Mouse (Mus musculus): ENCODE results near the gene Slc6a11.
A peak's percentile ranks its signal among the peaks of the same experiment; 100 is the strongest.

Slc6a11 gene

DNA sequence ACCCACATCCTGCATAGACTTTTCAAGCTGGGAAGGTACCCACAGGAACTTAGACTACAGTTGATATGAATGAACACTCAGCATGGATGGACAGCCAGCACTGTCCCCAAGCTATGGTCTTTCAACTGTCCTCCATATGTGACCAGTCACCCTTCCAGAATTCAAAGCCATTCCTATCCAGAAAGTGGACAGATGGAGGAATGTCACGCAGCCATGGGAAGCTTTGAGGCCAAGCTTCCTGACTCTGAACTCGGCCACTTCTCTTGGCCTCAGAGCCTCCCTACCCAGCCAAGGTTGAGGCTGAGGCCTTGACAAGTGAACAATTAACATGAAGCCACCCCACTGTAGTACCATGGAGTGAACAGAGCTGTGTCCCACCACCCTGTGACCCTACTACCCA is 138.5 kb downstream of the Slc6a11 start:
- DNase-seq, result no peak

DNA sequence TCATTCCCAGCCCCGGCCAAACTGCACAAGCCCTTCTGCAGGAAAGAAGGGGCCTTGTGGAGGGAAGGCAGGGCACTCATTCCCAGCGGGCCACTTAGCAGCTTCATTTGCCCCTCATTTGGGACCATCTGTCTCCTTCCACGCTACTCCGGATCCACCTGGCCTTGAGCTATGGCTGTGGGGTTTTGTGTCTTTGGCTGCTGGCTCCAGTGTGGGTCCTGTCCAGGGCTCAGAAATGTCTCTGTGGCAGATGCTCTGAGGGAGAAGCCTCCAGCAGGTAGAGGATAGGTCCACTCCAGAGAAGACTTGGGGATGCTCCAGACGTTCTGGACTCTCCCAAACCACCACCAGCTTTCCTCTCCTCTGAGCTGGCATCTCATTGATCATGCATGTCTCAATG is 139.8 kb downstream of the Slc6a11 start:
- DNase-seq, result no peak

GRCm38 (mm10) chr6:114272279-114272678 is 141.2 kb downstream of the Slc6a11 start:
- peak; percentile 11 to 22 for DNase-seq

DNA sequence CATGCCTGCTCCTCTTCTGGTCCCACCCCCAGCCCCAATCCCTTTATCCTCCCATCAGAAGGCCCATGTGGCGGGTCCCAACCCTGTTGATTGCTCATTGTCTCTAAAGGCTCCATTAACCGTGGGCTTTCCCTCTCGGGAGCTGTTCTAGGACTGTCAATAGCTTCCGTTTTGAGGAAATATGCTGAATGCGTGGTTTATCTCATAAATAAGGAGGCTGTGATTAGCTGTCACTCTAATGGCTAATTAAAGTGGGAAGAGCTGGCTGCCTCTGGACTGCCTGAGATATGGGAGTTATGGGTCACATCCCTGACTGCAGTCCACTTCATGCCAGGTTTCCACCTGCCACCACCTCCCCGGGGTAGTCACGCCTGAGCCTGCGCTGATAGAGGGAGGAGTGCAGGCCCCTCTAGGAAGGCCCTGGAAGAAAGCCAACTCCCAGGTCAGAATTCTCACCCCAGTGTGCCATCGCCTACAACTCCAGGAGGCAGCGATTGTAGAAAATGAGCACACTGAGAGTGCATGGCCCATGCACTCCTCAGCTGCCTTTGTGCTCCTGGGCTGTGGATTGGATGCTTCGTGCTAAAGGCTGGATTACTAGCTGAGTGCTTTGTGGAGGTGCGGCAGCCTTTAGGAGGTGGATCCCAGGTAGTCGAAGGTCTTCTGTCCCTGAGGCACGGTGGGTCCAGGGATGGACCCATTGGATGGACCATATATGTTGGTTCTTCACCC is 143.1 kb downstream of the Slc6a11 start:
- DNase-seq, result no peak

DNA sequence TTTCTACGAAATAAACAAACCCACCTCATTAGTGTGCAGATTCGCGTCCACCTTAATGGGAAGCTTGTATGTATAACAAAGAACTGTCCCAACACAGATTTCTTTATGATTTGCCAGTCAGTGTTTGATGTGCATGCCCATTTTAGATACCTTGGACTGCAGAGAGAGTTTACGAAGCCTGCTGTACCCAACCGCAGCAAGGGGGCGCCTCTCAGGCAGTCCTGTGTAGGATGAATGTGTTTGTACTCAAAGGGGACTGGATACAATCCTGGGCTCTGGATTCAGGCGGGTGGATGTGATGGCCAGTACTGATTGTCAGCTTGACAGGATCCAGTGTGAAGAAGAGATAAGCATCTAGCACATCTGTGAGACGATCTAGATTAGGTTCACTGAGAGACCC is 144.8 kb downstream of the Slc6a11 start:
- no peak for DNase-seq

DNA sequence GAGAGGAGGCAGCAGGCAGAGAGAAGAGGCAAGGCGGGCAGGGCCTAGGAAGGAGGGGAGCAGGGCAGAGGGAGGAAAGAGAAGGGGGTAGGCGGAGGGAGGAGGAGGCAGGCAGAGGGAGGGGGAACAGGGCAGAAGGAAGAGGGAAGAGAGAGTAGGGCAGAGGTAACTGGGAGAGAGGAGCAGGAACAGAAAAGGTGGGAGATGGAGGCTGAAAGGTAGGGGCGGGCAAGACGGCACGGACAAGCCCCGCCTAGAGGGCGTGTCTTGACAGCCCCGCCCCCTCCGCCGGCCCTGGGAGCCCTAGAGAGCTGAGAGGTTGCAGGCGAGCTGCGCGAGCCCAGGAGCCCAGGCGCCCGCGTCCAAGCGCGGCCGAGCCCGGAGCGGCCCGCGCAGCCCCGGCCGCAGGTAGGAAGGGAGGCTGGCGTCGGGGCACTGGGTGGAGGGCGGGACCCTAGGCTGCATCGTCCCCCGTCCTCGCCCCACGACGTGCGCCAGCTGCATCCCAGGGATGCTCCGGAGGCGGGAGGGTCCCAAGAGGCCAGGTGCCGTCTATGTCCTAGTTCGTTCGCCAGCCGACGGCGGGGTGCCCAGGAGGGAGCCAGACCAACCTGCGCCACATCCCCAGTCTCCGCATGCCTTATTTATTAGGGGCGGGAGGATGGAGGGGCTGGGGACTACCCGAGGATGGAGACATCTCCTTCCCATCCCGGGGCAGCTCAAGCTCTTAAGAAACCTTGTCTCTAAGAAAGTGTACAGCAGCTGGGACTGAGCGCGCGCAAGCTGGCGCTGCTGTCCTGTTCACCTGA is 151.6 kb downstream of the Slc6a11 start, which contains the start of gene Slc6a1:
TSS of gene Slc6a1 (plus strand) at position 167 of the 809 bp plus-strand sequence.
- DNase-seq, result peak; percentile 82 to 88

DNA sequence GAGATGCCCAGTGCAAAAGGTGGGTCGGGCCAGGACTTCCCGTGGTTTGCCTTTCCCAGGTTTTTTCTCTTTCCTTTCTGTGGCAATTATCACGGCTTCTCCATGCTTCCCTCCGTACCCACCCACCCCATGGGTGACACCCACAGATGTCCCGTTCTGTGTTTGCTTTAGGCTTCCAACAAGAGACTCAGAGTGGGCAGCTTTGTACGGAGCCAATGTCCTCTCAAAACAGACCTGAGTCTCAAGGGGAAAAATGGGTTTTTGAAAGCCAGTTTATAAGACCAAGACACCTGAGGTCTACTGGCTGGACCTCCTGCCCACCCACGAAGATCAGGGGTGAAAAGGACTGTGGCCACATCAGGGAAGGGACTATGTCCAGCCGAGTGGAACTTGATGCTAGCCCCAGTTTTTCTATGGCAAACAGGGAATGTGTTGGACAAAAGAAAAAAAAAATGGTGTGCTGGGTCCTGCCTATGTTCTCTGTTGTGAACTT is 152.3 kb downstream of the Slc6a11 start:
- DNase-seq, result no peak

- DNase-seq, result no peak
These were observed 153.1 kb downstream of the Slc6a11 start for GRCm38 (mm10) chr6:114283927-114284703.

DNA sequence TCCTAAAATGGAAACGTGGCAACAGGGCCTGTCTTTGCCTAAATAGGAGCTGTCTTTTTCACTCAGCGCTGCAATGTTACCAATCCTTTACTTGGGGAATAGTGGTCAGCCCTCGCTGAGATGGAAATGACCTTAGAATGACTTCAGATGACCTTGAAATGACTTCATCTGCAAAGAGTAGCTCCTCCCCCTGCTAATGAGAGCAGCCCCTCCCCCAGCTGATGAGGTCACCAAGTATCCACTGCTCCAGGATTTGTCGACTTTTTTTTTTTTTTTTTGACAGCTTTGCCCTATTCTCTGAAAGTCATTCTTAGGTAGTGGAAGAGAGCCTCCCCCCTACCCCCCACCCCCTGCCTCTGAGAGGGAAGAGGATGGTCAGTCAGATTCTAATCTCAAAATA is 154.4 kb downstream of the Slc6a11 start:
- no peak for DNase-seq

- DNase-seq, result no peak
These were observed 158.1 kb downstream of the Slc6a11 start for GRCm38 (mm10) chr6:114289106-114289505.

DNA sequence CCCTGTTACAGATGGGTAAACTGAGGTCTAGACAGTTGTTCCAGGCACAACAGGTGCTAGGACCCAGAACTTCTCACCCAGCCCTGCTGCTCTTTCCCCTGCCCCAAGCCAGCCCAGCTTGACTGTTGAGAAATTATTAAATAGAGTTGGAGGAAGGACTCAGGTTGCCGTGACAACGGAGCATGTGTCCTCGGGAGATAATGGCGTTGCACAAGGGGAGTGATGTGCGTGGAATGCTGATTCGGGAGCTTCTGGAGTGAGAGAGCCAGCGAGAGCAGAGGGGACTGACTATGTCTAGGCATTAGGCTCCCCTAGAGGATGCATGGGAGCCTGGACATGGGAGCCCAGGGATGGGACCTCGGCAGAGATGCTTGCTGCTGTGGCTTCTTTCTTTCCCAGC is 159.1 kb downstream of the Slc6a11 start:
- no peak for DNase-seq

GRCm38 (mm10) chr6:114290929-114291328 is 159.9 kb downstream of the Slc6a11 start:
- DNase-seq, result no peak

GRCm38 (mm10) chr6:114291396-114291795 is 160.4 kb downstream of the Slc6a11 start:
- no peak for DNase-seq

DNA sequence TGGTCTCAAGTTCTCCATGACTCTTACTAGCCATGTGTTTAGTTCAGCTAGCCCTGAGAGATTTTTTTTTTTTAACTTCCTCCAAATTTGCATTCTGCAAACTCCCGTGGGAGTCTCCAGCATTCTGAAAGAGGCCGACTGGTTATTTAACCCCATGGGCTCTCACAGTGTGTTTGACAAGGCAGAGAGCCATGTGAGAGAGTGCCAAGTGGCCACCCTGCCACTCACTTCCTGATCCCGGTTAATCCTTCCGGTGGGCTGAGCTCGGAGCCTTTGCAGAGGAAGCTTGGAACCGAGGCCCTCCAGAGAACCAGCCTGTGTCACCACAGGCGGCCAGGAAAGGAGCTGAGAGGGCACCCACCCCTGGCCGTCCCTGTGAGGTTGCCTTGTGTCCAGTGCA is 162.5 kb downstream of the Slc6a11 start:
- no peak for DNase-seq

DNA sequence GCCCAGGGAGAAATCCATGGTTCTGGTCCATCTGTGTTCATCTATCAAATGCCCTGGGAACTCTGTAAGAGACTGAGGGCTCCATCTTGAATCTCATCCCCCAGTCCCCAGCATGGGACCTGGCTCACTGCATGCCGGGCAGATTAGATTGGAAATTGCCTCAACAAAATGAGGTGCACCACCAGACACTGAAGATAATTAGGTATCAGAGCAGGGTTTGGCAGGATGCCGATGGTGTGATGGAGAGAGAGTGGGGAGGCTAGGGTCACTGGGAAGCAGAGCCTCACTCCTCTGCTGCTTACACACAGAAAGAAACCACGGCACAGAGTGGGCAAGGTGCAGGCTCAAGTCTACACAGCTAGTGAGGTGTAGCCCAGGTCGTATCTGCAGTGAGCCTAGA is 164.0 kb downstream of the Slc6a11 start:
- no peak for DNase-seq

GRCm38 (mm10) chr6:114297260-114298002 is 166.4 kb downstream of the Slc6a11 start:
- no peak for DNase-seq

Data from kidney, postnatal 4 days (tissue).